21 mouse cellular contexts compared by ENCODE assay signal in genomic region chr17:71124061-71124670, GRCm38 (mm10). TPM values are rescaled to one million over a fixed set of nuclear protein-coding genes. Genes with fewer than 3 reads are reported as not detected.
DNase-seq lines count a peak whose midpoint lies in the region; TF ChIP-seq lines count a peak whose summit lies in the region.
"Had no signal": no experiment of that assay in that cellular context is flagged by ENCODE, and none has a peak within 500 bp of the region (broad histone marks: within the 10 kb centered on the region; RNA-seq: fewer than 3 reads in every experiment).

No protein-coding gene starts in this region.

- H3ac ChIP-seq in myocyte (ENCODE audit: control insufficient read depth, insufficient read length), result no peak overlapping the region

- no peak overlapping the region for H3K4me3 ChIP-seq in heart, adult 2 months
- no peak overlapping the region for H3K4me3 ChIP-seq in myocyte
- H3K4me3 ChIP-seq: forebrain, embryonic 12.5 days; heart, embryonic 13.5 days; lung, embryonic 15.5 days; megakaryocyte, embryonic 14.5 days had no signal

- H3K4me1 ChIP-seq in heart, adult 2 months (ENCODE audit: control insufficient read depth, insufficient read depth, low read length), result peaks cover 1% of the 10 kb centered on the region
- H3K4me1 ChIP-seq: forebrain, embryonic 12.5 days had no signal

- TF ChIP-seq POLR2A in heart, adult 2 months (IDR thresholded peaks at IDR 0.05; ENCODE audit: insufficient read depth, low read depth, low read length), result no peak
- TF ChIP-seq POLR2A in myocyte (IDR thresholded peaks at IDR 0.05; ENCODE audit: insufficient read length, low read depth), result no peak

- TF ChIP-seq CTCF in heart, adult 2 months (IDR thresholded peaks at IDR 0.05), result no peak

- 61% methylated on average over 8 of the region's 8 CpGs for WGBS in heart, adult 2 months

- H3K9ac ChIP-seq in heart, adult 2 months (ENCODE audit: low read depth, low read length), result no peak overlapping the region
- H3K9ac ChIP-seq: forebrain, embryonic 12.5 days; heart, embryonic 13.5 days; liver, embryonic 14.5 days; lung, embryonic 15.5 days had no signal

- no peaks in the 10 kb centered on the region for H3K27me3 ChIP-seq in heart, adult 2 months (ENCODE audit: control insufficient read depth, insufficient read depth, low read length)
- H3K27me3 ChIP-seq in myocyte (ENCODE audit: control insufficient read depth, insufficient read depth, insufficient read length), result no peaks in the 10 kb centered on the region
- H3K27me3 ChIP-seq: forebrain, embryonic 12.5 days; heart, embryonic 13.5 days; lung, embryonic 15.5 days; megakaryocyte, embryonic 14.5 days had no signal

- no peaks in the 10 kb centered on the region for H3K79me2 ChIP-seq in heart, adult 2 months (replicated peaks; ENCODE audit: control insufficient read depth, insufficient read depth, low read length)
- no peaks in the 10 kb centered on the region for H3K79me2 ChIP-seq in myocyte (ENCODE audit: control insufficient read depth, insufficient read depth)

- intact Hi-C loops in heart, adult 2 months (cut with DNase I), result no loop called here
- intact Hi-C loops in heart, postnatal 25 days (cut with DNase I), result no loop called here
- intact Hi-C loops in left cerebral cortex, postnatal 25 days (cut with DNase I), result loop anchor here (2.0 kb wide), 1 partner anchor 45 kb away; no protein-coding TSS in a partner anchor
- intact Hi-C loops in left cerebral cortex, postnatal 4 days (cut with DNase I), result no loop called here

- no peak overlapping the region for H3K4me2 ChIP-seq in myocyte (ENCODE audit: low read depth)
- H3K4me2 ChIP-seq: forebrain, embryonic 12.5 days; heart, embryonic 13.5 days; lung, embryonic 15.5 days had no signal

- DNase-seq in heart, adult 2 months, result peak in 1 of 2 experiments; percentile 16
- DNase-seq in heart, postnatal 25 days (ENCODE audit: low spot score), result no peak
- peak; percentile 35 to 52 for DNase-seq in left cerebral cortex, postnatal 25 days (ENCODE audit: low spot score in 2 of 2)
- no peak for DNase-seq in left cerebral cortex, postnatal 4 days
- DNase-seq in MN1 (ENCODE audit: low spot score), result peak; percentile 14
- DNase-seq in urinary bladder, postnatal 10 days (ENCODE audit: low spot score), result no peak
- DNase-seq: adrenal gland, adult 8-10 months; B cell, adult 2 months; cerebellum, adult 9-11 months; gastrocnemius, postnatal 36 days; kidney, adult 11 months; kidney, postnatal 10 days; layer of hippocampus, adult 9-11 months; thymus, postnatal 25 days had no signal

- TF ChIP-seq EP300 in heart, adult 2 months (IDR thresholded peaks at IDR 0.05; ENCODE audit: insufficient read depth, low read depth, low read length), result no peak

- 0 out of 2 replicates have a peak overlapping the region, but pooled peaks have one; percentile 15 for H3K27ac ChIP-seq in heart, adult 2 months
- H3K27ac ChIP-seq: forebrain, embryonic 12.5 days; heart, embryonic 13.5 days; hindbrain, postnatal 0 days; liver, embryonic 14.5 days; lung, embryonic 15.5 days had no signal

- peaks cover 10% of the 10 kb centered on the region for H3K36me3 ChIP-seq in heart, adult 2 months (ENCODE audit: control insufficient read depth, insufficient read depth, low read length)
- no peaks in the 10 kb centered on the region for H3K36me3 ChIP-seq in myocyte (ENCODE audit: control insufficient read depth, insufficient read depth)
- H3K36me3 ChIP-seq: forebrain, embryonic 12.5 days; lung, embryonic 15.5 days had no signal

TF ChIP-seq in myocyte, 11 proteins besides CTCF, POLR2A, EP300 and RAD21:
- TF ChIP-seq CEBPB (IDR thresholded peaks at IDR 0.05; ENCODE audit: insufficient read depth, poor library complexity, severe bottlenecking) (peak; percentile 60; the same call in 1 of the 2 replicates), TCF12 (IDR thresholded peaks at IDR 0.05; ENCODE audit: insufficient read depth, poor library complexity, severe bottlenecking) (no peak), USF1 (IDR thresholded peaks at IDR 0.05; ENCODE audit: low read depth) (no peak), POLR2AphosphoS2 (IDR thresholded peaks at IDR 0.05; ENCODE audit: insufficient read length, low read depth) (no peak), MYOD1 (IDR thresholded peaks at IDR 0.05; ENCODE audit: control insufficient read depth in 1 of 3, insufficient read length in 2 of 3, low read depth in 2 of 3) (no peak), E2F4 (IDR thresholded peaks at IDR 0.05; ENCODE audit: insufficient read depth) (no peak), REST (IDR thresholded peaks at IDR 0.05; ENCODE audit: insufficient read depth, insufficient read length) (no peak)
TF ChIP-seq in myocyte: peak in this region for 1.

RNA-seq across cellular contexts. Expression of gene Lpin2, which starts 58.2 kb away (rescaled TPM):
- 10 to 100 TPM in 1 of 2 experiments, 1 to 10 TPM in 1; 6.0 to 13.1 TPM for total RNA-seq in heart, adult 2 months (2021)
- polyA plus RNA-seq in heart, adult 2 months (2012; rRNA removed), result 3.4 and 4.7 TPM in 2 replicates
- 1 to 10 TPM; 8.2 to 9.5 TPM for total RNA-seq in heart, postnatal 25 days (2021)
- 10 to 100 TPM; 81.0 to 85.1 TPM for total RNA-seq in left cerebral cortex, postnatal 25 days (2021)
- total RNA-seq in left cerebral cortex, postnatal 4 days (2021), result 10 to 100 TPM; 68.6 to 71.5 TPM
- polyA plus RNA-seq in myocyte (2012; fragmentation: generic; extraction: Trizol), result 6.4 TPM

Comparison
In these comparisons a context has a peak if more than half of its experiments do, and no peak if none do; other contexts are left out.
1. DNase-seq: peak in left cerebral cortex, postnatal 25 days (2 of 2) and MN1 (single experiment); none in heart, postnatal 25 days (single experiment), left cerebral cortex, postnatal 4 days (single experiment) and urinary bladder, postnatal 10 days (single experiment).
2. RNA of gene Lpin2, which starts 58.2 kb away (total RNA-seq): 81.0 to 85.1 TPM in left cerebral cortex, postnatal 25 days and 68.6 to 71.5 TPM in left cerebral cortex, postnatal 4 days; 6.0 to 13.1 TPM in heart, adult 2 months and 8.2 to 9.5 TPM in heart, postnatal 25 days; every median in the first group is over 4 times any median in the second.